Mouse (Mus musculus): ENCODE measurements around the gene Smim20.

GRCm38 (mm10) chr5:53277716-53278263 is 10.9 kb downstream of the Smim20 start:
- TF ChIP-seq CTCF (IDR thresholded peaks at IDR 0.05; ENCODE audit: low read depth) (no peak), EP300 (IDR thresholded peaks at IDR 0.05; ENCODE audit: low read depth) (no peak)
